Mouse (Mus musculus): Measurements from ENCODE around the gene Aff3.

DNA sequence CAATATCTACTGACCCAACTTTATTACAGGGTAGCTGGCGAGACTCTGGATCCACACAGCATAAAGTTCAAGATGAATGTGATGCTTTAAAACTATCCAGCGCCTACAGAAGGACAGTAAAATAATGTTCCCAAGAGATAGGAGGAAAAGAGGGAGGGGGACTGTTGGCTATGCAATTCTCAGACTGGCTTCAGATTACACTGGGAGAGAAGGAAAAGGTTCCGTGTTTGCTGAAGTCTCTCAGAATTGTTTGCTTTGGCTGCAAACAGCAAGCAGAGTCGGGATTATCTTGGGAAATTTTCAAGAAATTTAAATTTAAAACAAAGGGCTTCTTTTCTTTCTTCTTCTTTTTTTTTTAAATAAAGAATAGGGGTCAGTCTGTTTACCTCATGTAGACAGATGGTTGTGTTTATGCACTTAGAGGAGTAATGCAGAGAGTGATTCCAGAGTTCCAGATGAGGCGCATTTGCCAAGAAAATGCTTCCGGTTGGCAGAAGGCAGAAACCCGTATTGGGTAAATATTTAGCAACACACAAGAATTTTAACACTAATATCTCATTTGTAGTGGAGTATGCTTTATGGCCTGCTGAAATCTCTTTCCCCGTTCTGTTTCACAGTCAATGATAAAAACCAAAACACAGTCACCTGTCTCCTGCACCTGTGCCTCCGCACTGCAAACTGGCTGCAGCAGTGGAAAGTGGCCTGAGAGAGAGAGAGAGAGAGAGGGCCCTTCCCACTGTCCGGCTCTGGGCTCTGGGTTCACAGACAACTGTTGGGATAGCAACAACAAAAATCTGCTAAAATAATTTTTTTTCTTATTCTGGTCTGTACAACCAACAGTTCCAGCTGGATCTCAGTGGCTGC, 306.6 kb downstream of the Aff3 start:
- TF ChIP-seq CTCF (IDR thresholded peaks at IDR 0.05; ENCODE audit: low read depth) = no peak
- no peak for TF ChIP-seq EP300 (IDR thresholded peaks at IDR 0.05; ENCODE audit: low read depth)

Measured in heart, postnatal 0 days (tissue).